Mouse (Mus musculus) cerebellum, adult (tissue): ENCODE data around the gene Map3k10.
A peak's percentile ranks its signal among the peaks of the same experiment; 100 is the strongest.

ENCODE experiments used
- ATAC-seq: cut with Nextera tagmentation; 2 replicates; pipeline ENCODE4 v1.9.2; 2017; ENCODE audit warnings: mild to moderate bottlenecking, moderate library complexity, mixed read lengths; ENCODE audit not compliant: insufficient number of reproducible peaks, low FRiP score, low TSS enrichment

Gene Map3k10

GRCm38 (mm10) chr7:27610871-27611270 lies 63.5 kb downstream of the Map3k10 start:
- ATAC-seq = no peak

GRCm38 (mm10) chr7:27610370-27610769 lies 64.0 kb downstream of the Map3k10 start:
- no peak for ATAC-seq

GRCm38 (mm10) chr7:27609688-27610087 lies 64.7 kb downstream of the Map3k10 start:
- ATAC-seq = no peak

- no peak for ATAC-seq
Measured at GRCm38 (mm10) chr7:27609285-27609684, 65.1 kb downstream of the Map3k10 start.

GRCm38 (mm10) chr7:27608130-27608529 lies 66.3 kb downstream of the Map3k10 start:
- ATAC-seq = no peak

GRCm38 (mm10) chr7:27607580-27607979 lies 66.8 kb downstream of the Map3k10 start:
- peak; percentile 54 for ATAC-seq

GRCm38 (mm10) chr7:27606481-27607254 lies 67.7 kb downstream of the Map3k10 start:
- ATAC-seq = no peak
